Mouse (Mus musculus): ENCODE measurements around the gene Plau.

GRCm38 (mm10) chr14:20831915-20832314 lies 4.5 kb upstream of the Plau start:
- no peak for TF ChIP-seq CTCF (IDR thresholded peaks at IDR 0.05; ENCODE audit: low read depth, low read length)
- no peak for TF ChIP-seq POLR2AphosphoS5 (IDR thresholded peaks at IDR 0.05; ENCODE audit: insufficient replicate concordance, low read depth, low read length)
- TF ChIP-seq GATA2 (IDR thresholded peaks at IDR 0.05; ENCODE audit: borderline replicate concordance, low read depth, low read length), result no peak
